Mouse (Mus musculus): ENCODE results near the gene Dkkl1.

Dkkl1 gene

GRCm38 (mm10) chr7:45229046-45229445, 17.1 kb upstream of the Dkkl1 start:
- no peak for DNase-seq

GRCm38 (mm10) chr7:45228548-45228947, 16.6 kb upstream of the Dkkl1 start:
- DNase-seq, result no peak

GRCm38 (mm10) chr7:45226421-45226820, 14.5 kb upstream of the Dkkl1 start:
- no peak for DNase-seq

GRCm38 (mm10) chr7:45224826-45225225, 12.9 kb upstream of the Dkkl1 start:
- DNase-seq, result no peak

- no peak for DNase-seq
Measured at GRCm38 (mm10) chr7:45221680-45222079, 9.7 kb upstream of the Dkkl1 start.

- peak; percentile 76 to 82 for DNase-seq
Measured at GRCm38 (mm10) chr7:45216442-45217183, 4.7 kb upstream of the Dkkl1 start.

GRCm38 (mm10) chr7:45215673-45216441, 3.9 kb upstream of the Dkkl1 start, which contains the start of gene Tead2:
Gene Tead2 (plus strand): TSS chr7:45215753.
- peak; percentile 64 to 71 for DNase-seq

- DNase-seq, result no peak
Measured at GRCm38 (mm10) chr7:45213708-45214107, 1.8 kb upstream of the Dkkl1 start.

- no peak for DNase-seq
Measured at GRCm38 (mm10) chr7:45212356-45212755, 409 bp upstream of the Dkkl1 start.

GRCm38 (mm10) chr7:45211070-45211469, 877 bp downstream of the Dkkl1 start:
- no peak for DNase-seq

- DNase-seq, result no peak
Measured at GRCm38 (mm10) chr7:45208260-45208659, 3.7 kb downstream of the Dkkl1 start.

- peak; percentile 90 to 94 for DNase-seq
Measured at GRCm38 (mm10) chr7:45204380-45205143, 7.4 kb downstream of the Dkkl1 start, which contains the start of gene Ccdc155. Gene Ccdc155 (minus strand): TSS chr7:45204892.

GRCm38 (mm10) chr7:45202654-45203053, 9.3 kb downstream of the Dkkl1 start:
- DNase-seq, result no peak

GRCm38 (mm10) chr7:45198961-45199360, 13.0 kb downstream of the Dkkl1 start:
- no peak for DNase-seq

GRCm38 (mm10) chr7:45198435-45198834, 13.5 kb downstream of the Dkkl1 start:
- peak; percentile 81 to 83 for DNase-seq

GRCm38 (mm10) chr7:45196994-45197393, 15.0 kb downstream of the Dkkl1 start:
- no peak for DNase-seq

- DNase-seq, result no peak
Measured at GRCm38 (mm10) chr7:45196176-45196535, 15.8 kb downstream of the Dkkl1 start.

- no peak for DNase-seq
Measured at GRCm38 (mm10) chr7:45195341-45196175, 16.4 kb downstream of the Dkkl1 start.

- DNase-seq, result no peak
Measured at GRCm38 (mm10) chr7:45193871-45194785, 17.8 kb downstream of the Dkkl1 start.

- DNase-seq, result no peak
Measured at GRCm38 (mm10) chr7:45193406-45193805, 18.5 kb downstream of the Dkkl1 start.
